Mouse (Mus musculus) heart, postnatal 0 days (tissue): Measurements from ENCODE around the gene Nrxn3. TPM values are rescaled to one million over a fixed set of nuclear protein-coding genes. Genes with fewer than 3 reads are reported as not detected.

Experiments
- ATAC-seq: fragments of 200-750 bp; cut with Nextera tagmentation; 2 replicates; pipeline ENCODE4 v1.8.0; 2017; ENCODE audit warnings: low read depth, moderate number of reproducible peaks, moderate library complexity; ENCODE audit not compliant: insufficient read depth
- DNase-seq: peaks from one replicate; pipeline ENCODE4 v3.0.0-alpha.2; 2016; ENCODE audit warnings: low spot score
- H3K27ac ChIP-seq: fragments of 300-500 bp; sonication (generic); 2 replicates; pipeline ENCODE4 v1.5.1; 2014; ENCODE audit warnings: low read depth, mild to moderate bottlenecking
- H3K27me3 ChIP-seq: fragments of 300-500 bp; sonication (generic); 2 replicates; pipeline ENCODE4 v1.6.1; 2014; ENCODE audit warnings: low read length, mixed read lengths; ENCODE audit not compliant: control insufficient read depth, insufficient read depth
- H3K36me3 ChIP-seq: fragments of 300-500 bp; sonication (generic); replicated peaks from 2 replicates; pipeline ENCODE4 v1.6.1; 2014; ENCODE audit warnings: low read length, mixed read lengths; ENCODE audit not compliant: control insufficient read depth, insufficient read depth
- H3K4me1 ChIP-seq: fragments of 300-500 bp; sonication (generic); 2 replicates; pipeline ENCODE4 v1.6.1; 2014; ENCODE audit warnings: antibody characterized with exemption; ENCODE audit not compliant: control insufficient read depth, insufficient read depth
- H3K4me2 ChIP-seq: fragments of 300-500 bp; sonication (generic); 2 replicates; pipeline ENCODE4 v1.6.1; 2014; ENCODE audit warnings: low read depth, mild to moderate bottlenecking, low read length, moderate library complexity
- H3K4me3 ChIP-seq: fragments of 300-500 bp; sonication (generic); 2 replicates; pipeline ENCODE4 v1.5.1; 2014; ENCODE audit warnings: low read depth, low read length
- H3K9ac ChIP-seq: fragments of 300-500 bp; sonication (generic); replicated peaks from 2 replicates; pipeline ENCODE4 v1.6.1; 2014; ENCODE audit warnings: low read depth, low read length, mixed read lengths
- H3K9me3 ChIP-seq: fragments of 300-500 bp; sonication (generic); replicated peaks from 2 replicates; pipeline ENCODE4 v1.6.1; 2016; ENCODE audit warnings: low read length; ENCODE audit not compliant: control insufficient read depth
- CTCF ChIP-seq: IDR thresholded peaks from 2 replicates; pipeline ENCODE4 v1.5.1; 2016; ENCODE audit warnings: antibody characterized with exemption, control low read depth, low read depth
- EP300 ChIP-seq: IDR thresholded peaks from 2 replicates; pipeline ENCODE4 v1.6.1; 2016; ENCODE audit warnings: antibody characterized with exemption, low read depth
- WGBS: fragments of 180-500 bp; shearing (Covaris S2); extraction: QIAGEN DNeasy Blood & Tissue Kit; methylation state at CpG from one replicate; pipeline ENCODE4 v1.1.7; 2014; 5-methylcytosine and 5-hydroxymethylcytosine counted together
- polyA plus RNA-seq: library from polyadenylated mRNA; unstranded; fragments of >200 nt; fragmentation: Nextera tagmentation; extraction: Ambion mirVana; gene quantifications from 2 replicates; pipeline ENCODE4 v1.2.1, GENCODE M21; 2015
- total RNA-seq: library from RNA; depleted of rRNA; stranded (reverse); fragments of >200 nt; gene quantifications from 2 replicates; pipeline ENCODE4 v1.2.3, GENCODE M21; 2014; ENCODE audit warnings: low replicate concordance

Nrxn3 gene
- total and polyA plus RNA-seq, 2 experiments from 2014 or later: 1.0 to 1.8 TPM

DNA sequence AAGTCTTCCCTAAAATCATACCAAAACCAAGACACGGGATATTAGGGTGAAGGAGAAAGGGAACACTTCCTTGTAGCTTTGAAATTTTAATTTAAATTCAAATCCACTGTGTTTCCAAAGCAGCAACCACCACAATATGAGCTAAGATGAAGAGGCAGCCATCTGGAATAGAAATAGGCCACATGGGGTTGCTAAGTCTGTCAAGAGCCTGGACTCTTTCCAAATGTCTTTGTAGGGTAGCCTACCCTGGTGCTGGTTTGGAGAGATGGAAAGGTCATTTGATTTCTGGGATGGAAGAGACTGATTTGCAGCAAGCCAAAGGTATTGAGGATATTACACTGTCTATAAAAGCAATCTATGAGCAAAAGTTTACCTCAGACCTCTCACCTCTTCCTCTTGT lies 539.6 kb downstream of the Nrxn3 start:
- Histone ChIP-seq H3K27me3 (no peaks in the 10 kb centered on the region), H3K4me1 (no peaks in the 10 kb centered on the region), H3K36me3 (no peaks in the 10 kb centered on the region), H3K4me3 (no peak overlapping the region), H3K4me2 (no peak overlapping the region), H3K9me3 (no peaks in the 10 kb centered on the region), H3K27ac (no peak overlapping the region), H3K9ac (no peak overlapping the region)
- ATAC-seq (no peak), DNase-seq (no peak)
- TF ChIP-seq CTCF (no peak), EP300 (no peak)
- 54% methylated on average over 1 of the region's 1 CpGs for WGBS

GRCm38 (mm10) chr12:89282362-89283343 lies 560.0 kb downstream of the Nrxn3 start:
- no peaks in the 10 kb centered on the region for H3K27me3 ChIP-seq
- ATAC-seq (no peak), DNase-seq (no peak)
- WGBS: 62% methylated on average over 6 of the region's 6 CpGs
- no peak overlapping the region for H3K4me2 ChIP-seq
- H3K36me3 ChIP-seq: no peaks in the 10 kb centered on the region
- H3K27ac ChIP-seq: no peak overlapping the region
- H3K4me1 ChIP-seq: no peaks in the 10 kb centered on the region
- no peaks in the 10 kb centered on the region for H3K9me3 ChIP-seq
- no peak for TF ChIP-seq EP300
- TF ChIP-seq CTCF: no peak
- no peak overlapping the region for H3K9ac ChIP-seq
- no peak overlapping the region for H3K4me3 ChIP-seq

- no peak overlapping the region for H3K4me3 ChIP-seq
- 76% methylated on average over 3 of the region's 3 CpGs for WGBS
- no peaks in the 10 kb centered on the region for H3K9me3 ChIP-seq
- no peaks in the 10 kb centered on the region for H3K27me3 ChIP-seq
- DNase-seq (no peak), ATAC-seq (no peak)
- no peak overlapping the region for H3K27ac ChIP-seq
- TF ChIP-seq EP300: no peak
- no peak for TF ChIP-seq CTCF
- no peaks in the 10 kb centered on the region for H3K36me3 ChIP-seq
- no peak overlapping the region for H3K9ac ChIP-seq
- H3K4me1 ChIP-seq: no peaks in the 10 kb centered on the region
- H3K4me2 ChIP-seq: no peak overlapping the region
Measured at GRCm38 (mm10) chr12:89284412-89284811, 561.7 kb downstream of the Nrxn3 start.

GRCm38 (mm10) chr12:89287037-89287436 lies 564.4 kb downstream of the Nrxn3 start:
- Histone ChIP-seq H3K27me3 (no peaks in the 10 kb centered on the region), H3K4me2 (no peak overlapping the region), H3K36me3 (no peaks in the 10 kb centered on the region), H3K27ac (no peak overlapping the region), H3K4me1 (no peaks in the 10 kb centered on the region), H3K4me3 (no peak overlapping the region), H3K9me3 (no peaks in the 10 kb centered on the region), H3K9ac (no peak overlapping the region)
- DNase-seq: no peak
- ATAC-seq: no peak
- no peak for TF ChIP-seq CTCF
- no peak for TF ChIP-seq EP300
- 47% methylated on average over 4 of the region's 4 CpGs for WGBS

GRCm38 (mm10) chr12:89289589-89290274 lies 567.1 kb downstream of the Nrxn3 start:
- Histone ChIP-seq H3K9ac (no peak overlapping the region), H3K4me3 (no peak overlapping the region), H3K27me3 (no peaks in the 10 kb centered on the region), H3K4me1 (no peaks in the 10 kb centered on the region), H3K27ac (no peak overlapping the region), H3K4me2 (no peak overlapping the region), H3K9me3 (no peaks in the 10 kb centered on the region), H3K36me3 (no peaks in the 10 kb centered on the region)
- WGBS: 62% methylated on average over 4 of the region's 4 CpGs
- TF ChIP-seq CTCF (no peak), EP300 (no peak)
- ATAC-seq (no peak), DNase-seq (no peak)
